Mouse (Mus musculus): ENCODE measurements around the gene Adgrd1.
"Not testable (repeated sequence)": the region's sequence is repeated elsewhere in the genome, so short reads cannot be mapped to it uniquely, and the experiment has no call there.

Adgrd1 gene

DNA sequence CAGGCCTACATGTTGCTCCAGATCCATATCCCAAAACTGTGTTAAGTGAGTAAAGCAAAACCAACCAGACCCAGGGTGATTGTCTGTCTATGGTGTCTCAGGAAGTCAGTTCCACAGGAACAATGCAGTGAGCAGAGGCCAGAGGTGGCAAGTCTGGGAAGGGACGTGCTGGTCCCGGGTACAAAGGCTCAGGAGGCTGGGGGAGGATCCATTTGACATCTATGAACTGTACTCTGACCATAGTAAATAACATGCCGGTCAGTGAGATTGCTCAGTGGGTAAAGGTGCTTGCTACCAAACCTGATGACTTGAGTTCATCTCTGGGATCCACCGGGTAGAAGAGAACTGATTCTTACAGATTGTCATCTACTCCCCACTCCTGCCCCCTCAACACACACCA, 3.4 kb upstream of the Adgrd1 start:
- no peak for DNase-seq (ENCODE audit: low read depth)

GRCm38 (mm10) chr5:129094236-129094635, 2.3 kb upstream of the Adgrd1 start:
- DNase-seq (ENCODE audit: low read depth) = no peak

- no peak for DNase-seq (ENCODE audit: low read depth)
Measured at GRCm38 (mm10) chr5:129104043-129104442, 7.5 kb downstream of the Adgrd1 start.

GRCm38 (mm10) chr5:129111729-129112128, 15.2 kb downstream of the Adgrd1 start:
- no peak for DNase-seq (ENCODE audit: low read depth)

GRCm38 (mm10) chr5:129113741-129114476, 17.4 kb downstream of the Adgrd1 start:
- no peak for DNase-seq (ENCODE audit: low read depth)

- DNase-seq (ENCODE audit: low read depth) = no peak
Measured at GRCm38 (mm10) chr5:129116299-129116698, 19.7 kb downstream of the Adgrd1 start.

GRCm38 (mm10) chr5:129117593-129118113, 21.1 kb downstream of the Adgrd1 start:
- no peak for DNase-seq (ENCODE audit: low read depth)

DNA sequence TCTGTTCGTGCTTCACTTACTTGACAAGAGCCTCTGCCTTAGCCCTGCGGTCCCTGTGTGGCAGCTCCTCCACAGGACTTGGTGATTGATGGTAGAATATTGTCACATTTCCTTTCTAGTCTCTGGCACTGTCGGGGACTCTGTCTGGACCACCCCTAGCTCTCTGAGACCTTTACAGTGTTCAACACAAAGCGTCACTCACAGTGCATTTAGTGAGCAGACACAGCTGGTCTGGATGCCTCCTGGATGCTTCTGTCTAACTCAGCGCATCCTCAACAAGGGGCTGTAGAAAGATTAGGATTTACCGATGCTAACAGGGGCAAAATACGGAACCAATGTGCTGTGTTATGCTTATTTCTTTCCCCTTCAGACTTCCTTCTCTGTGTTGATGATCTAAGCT, 22.0 kb downstream of the Adgrd1 start:
- DNase-seq (ENCODE audit: low read depth) = no peak

DNA sequence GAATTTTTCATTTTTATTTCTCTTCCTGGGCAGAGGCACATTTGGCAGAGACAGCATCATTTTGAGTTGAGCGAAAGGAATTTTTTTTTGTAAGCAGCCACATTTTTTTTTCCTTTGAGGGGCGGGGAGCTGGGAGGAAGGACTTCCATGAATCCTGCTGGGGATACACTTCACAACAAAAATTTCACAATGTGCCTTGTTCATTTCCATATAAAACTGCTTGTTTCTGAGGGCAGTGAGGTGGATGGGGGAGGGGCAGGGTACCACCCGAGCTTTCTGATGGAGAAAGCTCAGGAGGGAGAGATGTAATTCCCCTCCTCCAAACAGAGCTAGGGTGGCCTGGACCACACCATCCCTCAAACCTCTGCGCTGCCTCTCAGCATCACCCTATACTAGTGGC, 22.6 kb downstream of the Adgrd1 start:
- no peak for DNase-seq (ENCODE audit: low read depth)

DNA sequence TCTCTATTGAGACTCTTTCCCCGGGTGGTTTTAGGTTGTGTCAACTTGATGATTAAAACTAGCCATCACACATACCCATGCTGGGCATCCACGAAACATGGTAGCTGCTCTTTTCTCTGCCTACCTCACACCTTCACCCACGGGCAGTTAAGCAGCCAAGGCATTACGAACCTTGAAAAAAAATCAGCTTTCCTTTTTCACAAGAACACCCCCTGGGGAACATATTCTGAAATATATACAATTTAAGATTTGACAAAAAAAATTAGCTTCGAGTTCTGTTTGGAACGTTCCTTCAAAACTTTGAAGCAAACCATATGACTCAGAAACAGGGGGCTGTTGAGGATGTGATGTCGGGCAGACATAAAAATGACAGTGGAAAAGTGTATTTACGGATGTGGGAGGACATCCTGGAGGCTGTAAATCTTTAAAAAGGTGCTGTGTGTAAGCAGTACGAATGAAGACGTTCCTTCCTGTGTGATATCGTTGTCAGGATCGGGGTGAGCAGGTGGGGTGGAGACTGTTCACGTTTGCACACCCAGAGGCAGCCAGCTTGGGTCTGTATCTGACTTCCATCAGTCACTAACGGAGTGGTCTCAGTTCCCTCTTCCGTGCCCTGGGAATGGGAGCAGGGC, 25.2 kb downstream of the Adgrd1 start:
- no peak for DNase-seq (ENCODE audit: low read depth)

GRCm38 (mm10) chr5:129122491-129122890, 25.9 kb downstream of the Adgrd1 start:
- DNase-seq (ENCODE audit: low read depth) = no peak

- DNase-seq (ENCODE audit: low read depth) = no peak
Measured at GRCm38 (mm10) chr5:129124070-129124828, 27.7 kb downstream of the Adgrd1 start.

- not testable (repeated sequence) for DNase-seq (ENCODE audit: low read depth)
Measured at GRCm38 (mm10) chr5:129128310-129128709, 31.8 kb downstream of the Adgrd1 start.

DNA sequence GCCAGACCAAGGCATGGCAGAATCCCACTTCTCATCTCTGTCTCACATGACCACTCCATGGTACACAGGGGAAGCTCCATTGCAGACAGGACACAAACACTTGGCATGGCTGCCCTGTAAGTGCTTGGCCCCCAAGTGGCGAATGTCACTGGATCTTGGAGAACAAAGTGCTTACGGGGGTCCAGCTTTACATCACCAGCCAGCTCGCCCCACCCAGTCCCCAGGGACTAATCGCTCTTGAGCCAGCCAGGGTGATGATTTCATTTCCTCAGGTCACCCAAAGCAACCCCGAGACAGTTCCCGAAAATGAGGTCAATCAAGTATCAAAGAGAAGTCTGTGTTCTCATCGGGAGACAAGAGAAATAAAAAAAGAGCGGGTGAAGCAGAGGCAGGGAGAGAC, 33.8 kb downstream of the Adgrd1 start:
- DNase-seq (ENCODE audit: low read depth) = no peak

DNA sequence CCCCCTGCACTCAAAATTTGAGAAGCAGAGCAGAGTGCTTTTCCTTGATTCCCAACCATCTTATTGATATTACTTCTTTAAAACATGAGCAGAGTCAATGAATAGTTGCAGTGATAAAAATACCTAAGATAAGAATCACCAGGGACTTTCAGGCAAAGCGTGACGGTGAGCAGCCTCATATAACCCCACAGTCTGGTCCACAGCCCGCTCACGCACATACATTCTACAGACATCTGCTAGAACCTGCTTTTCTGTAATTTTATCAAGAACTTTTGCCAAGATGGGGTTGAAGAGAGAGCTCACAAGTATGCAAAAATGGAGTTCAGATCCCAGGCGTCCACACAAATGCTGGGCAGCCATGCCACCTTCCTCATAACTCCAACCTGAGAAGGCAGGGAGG, 40.9 kb downstream of the Adgrd1 start:
- no peak for DNase-seq (ENCODE audit: low read depth)

DNA sequence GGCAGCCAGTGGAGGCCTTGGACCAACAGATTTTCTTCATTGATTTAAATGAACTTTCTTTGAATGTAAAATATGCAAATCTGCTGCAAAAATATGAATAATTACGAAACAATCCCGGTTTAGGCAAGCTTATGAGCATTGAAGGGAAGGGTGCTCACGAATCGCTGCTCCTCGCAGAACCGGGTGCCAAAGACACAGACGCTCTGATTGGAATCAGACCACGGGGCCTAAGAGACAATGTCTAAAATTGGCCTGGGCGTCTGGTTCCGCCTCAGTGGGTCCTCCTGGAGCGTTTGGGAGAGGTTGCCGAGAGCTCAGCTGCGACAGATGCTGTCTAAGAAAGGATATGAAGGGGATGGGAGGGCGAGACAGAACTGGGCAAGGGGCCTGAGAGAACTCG, 42.0 kb downstream of the Adgrd1 start:
- DNase-seq (ENCODE audit: low read depth) = no peak

DNA sequence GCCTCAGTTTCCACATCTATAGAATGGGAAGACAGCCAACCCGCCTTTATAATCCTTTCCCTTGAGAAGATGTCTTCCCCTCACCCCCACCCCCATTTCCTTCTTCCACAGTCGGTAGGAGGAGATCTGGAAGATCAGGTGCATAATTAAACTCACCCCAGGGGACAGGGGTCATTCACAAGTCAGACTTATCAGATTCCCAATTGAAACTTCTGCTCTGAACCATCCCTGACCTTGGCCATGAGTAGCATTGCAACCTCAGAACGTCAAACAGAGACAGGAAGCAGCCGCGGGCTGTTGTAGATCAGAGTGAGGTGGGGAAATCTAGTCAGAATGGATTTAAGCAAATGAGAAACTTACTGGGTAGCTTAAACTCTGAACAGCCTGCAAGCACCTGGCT, 46.3 kb downstream of the Adgrd1 start:
- no peak for DNase-seq (ENCODE audit: low read depth)

GRCm38 (mm10) chr5:129145307-129145935, 48.9 kb downstream of the Adgrd1 start:
- no peak for DNase-seq (ENCODE audit: low read depth)

- no peak for DNase-seq (ENCODE audit: low read depth)
Measured at GRCm38 (mm10) chr5:129146892-129147509, 50.5 kb downstream of the Adgrd1 start.

GRCm38 (mm10) chr5:129148485-129148884, 51.9 kb downstream of the Adgrd1 start:
- no peak for DNase-seq (ENCODE audit: low read depth)

DNA sequence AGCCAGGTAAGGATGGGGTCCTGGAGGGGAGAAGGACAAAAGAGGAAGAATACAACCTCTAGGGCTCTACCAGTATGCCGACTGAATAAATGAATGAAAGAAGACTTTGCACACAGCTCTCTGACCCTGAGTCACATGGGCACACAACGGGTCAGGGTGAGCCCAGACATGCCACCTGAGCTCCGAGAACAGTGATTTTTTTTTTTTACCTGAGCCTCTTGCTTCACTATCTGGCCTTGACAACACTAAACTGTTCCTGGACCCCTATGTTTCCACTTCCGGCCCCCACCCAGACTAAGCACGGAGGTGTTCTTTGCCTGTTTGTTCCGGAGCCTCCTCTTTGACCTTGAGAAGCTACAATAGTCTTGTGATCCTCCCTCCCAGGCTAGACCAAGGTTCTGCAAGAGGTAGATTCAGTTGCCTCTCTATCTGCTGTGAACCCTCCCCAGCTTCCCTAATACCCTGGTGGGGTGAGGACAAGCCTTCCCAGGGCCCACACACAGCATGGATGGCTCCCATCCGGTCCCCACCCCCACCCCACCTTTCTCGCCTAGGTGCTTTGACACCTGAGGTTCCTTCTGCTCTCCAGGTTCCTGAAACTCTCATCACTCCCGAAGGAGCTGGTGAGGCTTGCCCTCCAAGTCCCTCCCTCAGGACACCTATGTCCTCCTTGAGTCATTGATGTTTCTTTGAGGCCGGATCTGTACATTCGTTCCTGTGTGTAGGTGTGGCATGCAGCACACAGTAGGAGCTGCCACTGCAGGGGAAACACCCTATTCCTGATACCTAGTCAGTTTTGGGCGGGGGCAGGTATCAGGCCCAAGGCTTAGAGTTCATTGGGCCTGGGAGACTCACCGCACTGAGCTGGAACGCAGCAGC, 58.7 kb downstream of the Adgrd1 start:
- no peak for DNase-seq (ENCODE audit: low read depth)
